Mouse (Mus musculus): Measurements from ENCODE around the gene Ddx25.
A peak's percentile ranks its signal among the peaks of the same experiment; 100 is the strongest.

The Ddx25 gene

DNA sequence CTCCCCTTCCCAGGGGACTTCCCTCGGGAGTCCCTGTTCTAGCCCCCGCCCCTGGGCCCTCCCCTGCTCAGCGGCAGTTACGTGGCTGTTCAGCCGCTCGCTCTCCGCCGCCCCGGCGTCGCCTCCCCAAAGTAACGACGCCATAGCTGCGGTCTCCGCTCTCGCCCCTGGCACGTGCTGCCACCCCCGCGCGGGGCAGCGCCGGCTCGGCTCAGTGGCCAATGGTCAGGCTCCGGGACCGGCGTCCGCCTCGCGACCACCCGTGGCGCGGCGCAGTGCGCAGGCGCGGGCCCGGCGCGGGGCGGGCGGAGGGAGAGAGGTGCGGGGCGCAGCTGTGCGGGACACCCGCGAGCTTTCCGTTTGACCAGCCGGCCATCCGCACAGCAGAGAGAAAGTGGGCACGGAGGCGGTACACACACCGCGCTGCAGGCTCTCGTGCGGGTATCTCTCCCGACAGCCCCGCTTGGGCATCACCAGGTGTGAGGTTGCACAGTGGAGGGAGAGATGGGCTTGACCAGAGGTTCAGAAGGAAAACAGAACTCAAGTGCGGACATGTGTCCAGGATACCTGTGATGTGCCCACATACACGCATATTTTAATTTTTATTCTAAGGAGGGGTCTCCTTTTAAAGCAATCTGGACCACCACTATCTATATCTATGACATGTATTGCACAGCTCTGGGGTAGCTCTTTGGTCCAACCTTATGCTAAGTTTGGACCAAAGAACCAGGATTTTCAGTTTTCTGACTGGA lies at the start of gene Ddx25, which contains the start of gene Pus3:
Ddx25 (minus strand) TSS at position 272 of the 752 bp plus-strand sequence.
Pus3 (plus strand) TSS at position 339 of the 752 bp plus-strand sequence.
- peak; percentile 77 for DNase-seq

DNA sequence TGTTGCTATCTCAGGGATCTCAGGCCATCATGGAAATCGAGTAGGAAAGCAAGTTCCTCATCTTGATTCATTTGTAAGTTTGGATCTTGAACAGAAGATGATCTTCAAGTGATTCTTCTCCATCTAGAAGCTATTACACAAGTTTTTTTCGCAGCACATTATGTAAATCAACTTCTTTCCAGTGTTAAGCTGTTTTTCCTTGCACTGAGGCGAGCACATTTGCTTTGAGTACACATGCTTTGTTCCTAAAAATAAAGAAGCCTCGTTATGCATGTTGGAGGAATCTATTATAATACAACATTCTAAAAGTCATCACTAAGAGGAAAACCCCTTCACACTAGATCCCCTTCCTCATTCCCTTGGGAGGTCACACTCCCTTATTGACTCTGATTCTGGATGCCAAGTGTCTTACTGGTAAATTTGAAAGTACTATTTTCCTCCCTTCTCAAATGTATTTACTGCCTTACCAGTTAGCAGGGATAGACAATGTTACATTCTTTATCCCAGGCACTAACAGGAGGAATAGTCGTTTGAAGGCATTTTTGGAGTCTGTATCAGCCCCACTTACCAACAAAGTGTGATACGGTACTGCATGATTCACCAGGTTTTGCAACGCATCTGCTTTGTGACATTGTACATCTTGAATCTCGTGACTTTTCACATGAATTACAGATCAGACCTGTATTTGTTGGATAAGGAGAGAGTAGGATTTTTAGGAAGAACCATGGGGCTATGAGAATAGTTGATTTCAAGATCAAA lies 49.5 kb upstream of the Ddx25 start:
- DNase-seq: no peak

DNA sequence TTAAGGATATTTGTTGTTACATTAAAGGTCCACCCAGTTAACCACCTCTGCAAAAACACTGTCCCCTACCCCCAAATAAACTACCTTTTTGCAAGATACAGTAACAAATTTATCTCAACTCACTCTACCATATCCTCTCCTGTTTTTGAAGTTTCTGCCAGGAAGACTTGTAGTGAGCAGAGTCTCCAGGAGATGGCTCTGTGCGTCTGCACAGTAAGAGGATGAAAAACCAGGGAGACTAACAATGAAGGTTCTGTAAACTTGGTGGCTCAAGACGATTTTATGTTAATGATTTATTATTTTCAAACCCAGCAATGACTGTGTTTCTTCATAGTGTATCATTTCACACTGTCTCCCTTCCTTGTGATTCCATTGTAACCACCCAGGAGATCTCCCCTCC lies 34.6 kb upstream of the Ddx25 start:
- peak; percentile 50 for DNase-seq

DNA sequence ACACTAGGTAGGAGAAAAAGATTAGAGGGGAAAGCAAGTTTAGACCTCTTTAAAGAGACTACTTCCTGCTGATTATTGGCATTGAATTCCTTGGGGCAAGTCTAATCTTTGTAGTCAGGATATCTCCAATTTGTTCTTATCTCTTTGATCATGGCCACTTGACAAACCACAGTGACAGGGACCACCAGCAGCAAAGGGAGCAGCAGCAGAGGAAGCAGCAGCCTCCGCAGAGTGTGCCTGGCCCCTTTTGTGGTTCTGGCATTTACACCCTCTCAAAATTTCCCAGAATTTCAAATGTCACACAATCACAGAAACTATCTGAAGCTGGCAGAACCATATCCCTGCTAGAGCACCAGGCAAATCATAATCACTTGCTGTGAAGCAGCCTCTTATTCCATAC lies 29.3 kb upstream of the Ddx25 start:
- DNase-seq: no peak

DNA sequence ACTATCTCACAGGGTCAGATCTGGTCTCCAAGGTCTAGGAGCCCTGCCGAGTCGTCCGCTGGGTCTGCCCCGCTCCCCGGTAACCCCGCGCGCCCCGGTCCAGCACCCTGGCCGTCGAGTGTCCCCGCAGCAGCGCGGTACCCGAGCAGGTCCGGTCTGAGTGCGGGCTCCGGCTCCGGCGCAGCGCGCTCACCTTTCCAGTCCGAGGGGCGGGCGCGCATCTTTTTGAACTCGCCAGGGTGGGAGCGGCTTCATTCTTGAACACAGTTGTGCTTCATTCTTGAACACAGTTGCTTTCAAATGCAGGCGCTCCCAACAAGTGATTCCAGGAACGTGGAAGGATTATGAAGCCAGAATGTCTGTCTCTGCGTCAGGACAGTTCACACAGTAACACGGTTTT lies 16.1 kb upstream of the Ddx25 start:
- no peak for DNase-seq

DNA sequence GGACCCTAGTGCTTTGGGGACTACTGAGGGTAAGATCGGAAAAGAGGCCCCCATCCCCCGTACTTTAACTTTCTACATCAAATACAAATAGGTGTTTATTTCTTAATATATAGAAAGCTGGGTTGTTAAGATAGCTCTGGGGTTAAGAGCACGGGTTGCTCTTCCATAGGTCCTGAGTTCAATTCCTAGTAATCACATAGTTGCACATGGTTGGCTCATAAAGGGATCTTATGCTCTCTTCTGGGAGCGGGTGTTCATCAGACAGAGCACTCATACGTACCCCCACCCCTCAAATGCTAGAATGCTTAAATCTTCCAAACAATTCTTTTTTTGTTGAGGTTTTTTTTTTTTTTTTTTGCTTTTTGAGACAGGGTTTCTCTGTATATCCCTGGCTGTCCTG lies 12.3 kb upstream of the Ddx25 start:
- no peak for DNase-seq

DNA sequence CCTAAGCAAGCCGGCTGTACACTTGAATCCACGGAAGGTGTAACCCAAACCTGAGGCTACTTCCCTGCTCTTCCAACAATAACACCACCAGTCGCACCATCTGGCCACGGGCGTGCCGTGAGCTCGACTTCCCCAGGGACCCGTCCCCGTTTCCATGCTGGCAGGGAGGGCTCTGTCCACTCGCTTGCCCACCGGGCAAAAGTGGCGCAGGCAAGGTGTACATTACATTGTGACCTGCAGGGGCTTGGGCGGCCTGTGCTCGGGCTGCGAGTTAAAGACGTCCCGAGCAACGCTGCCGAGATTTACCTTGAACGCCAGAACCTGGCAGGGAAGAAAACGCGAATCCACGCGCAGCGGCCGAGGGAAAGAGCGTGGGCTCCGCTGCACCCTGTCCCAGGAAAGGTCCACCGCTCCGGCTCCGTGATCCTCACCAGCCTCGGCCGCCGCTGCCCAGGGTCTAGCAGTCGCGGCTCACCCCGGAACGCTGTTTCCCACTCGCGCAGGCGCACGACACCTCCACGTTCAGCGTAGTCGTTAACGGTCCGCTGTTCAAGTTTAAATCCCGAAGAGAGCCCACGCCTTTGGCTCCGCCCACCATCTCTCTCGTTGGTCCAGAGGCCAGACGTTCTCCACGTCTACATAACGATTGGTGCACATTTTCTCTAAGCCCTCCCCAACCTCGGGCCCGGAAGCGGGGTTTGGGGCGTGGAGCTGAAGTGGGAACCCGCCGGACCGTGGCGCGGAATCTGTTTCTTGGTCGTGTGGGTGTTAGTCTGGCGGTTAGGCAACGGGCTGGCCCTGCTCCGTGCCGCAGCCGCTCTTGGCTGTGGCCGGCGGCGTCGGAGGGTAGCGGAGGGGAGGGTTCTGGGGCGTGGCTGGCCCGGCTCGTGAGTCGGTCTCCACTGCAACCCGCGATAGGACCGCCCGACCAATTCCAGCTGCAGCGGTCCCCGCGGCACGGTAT lies 11.5 kb upstream of the Ddx25 start, which contains the start of the genes Pate2 and Hyls1:
Pate2 (plus strand) TSS at position 714 of the 964 bp plus-strand sequence.
Hyls1 (minus strand) TSS at position 828 of the 964 bp plus-strand sequence.
- DNase-seq: peak; percentile 89

DNA sequence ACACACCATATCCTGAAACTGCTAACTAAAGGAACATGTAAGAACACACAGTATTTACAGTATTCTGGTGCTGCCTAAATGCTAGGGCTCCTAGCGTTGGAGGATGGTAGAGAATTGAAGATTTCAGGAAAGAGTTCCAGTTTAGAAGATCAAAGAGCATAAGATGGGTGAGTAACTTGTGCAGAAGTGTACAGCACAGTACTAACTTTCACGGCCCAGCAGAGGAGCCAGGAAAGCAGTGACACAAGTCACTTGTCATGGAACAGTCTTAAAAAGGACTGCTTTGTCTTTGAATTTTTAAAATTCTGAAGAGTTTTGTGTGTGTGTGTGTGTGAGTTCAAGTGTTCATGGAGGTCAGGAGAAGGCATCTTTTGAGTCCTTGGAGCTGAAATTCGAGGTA lies 9.7 kb upstream of the Ddx25 start:
- no peak for DNase-seq

DNA sequence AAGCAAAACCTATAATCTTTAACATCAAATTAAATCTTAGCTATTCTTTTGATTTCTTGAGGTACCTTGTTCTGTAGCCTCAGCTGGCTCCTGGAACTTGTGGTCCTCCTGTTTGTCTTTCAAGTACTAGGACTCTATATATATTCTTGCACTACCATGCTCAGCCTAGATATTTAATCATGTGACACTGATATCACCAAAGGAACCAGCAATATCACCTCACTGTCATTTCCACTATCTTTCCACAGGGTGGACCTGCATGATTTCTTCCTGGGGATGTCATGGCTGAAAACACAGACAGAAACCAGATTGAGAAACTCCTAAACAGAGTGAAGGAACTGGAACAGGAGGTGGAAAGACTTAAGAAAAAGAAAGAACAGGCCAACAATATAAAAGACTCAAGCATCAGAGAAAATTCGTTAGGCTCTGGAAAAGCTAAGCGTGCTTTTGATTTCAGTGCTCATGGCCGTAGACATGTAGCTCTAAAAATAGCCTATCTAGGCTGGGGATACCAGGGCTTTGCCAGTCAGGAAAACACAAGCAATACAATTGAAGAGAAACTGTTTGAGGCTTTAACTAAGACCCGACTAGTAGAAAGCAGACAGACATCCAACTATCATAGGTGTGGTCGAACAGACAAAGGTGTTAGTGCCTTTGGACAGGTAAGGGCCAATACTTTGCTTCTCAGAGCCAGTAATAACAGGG lies 6.4 kb upstream of the Ddx25 start:
- no peak for DNase-seq

DNA sequence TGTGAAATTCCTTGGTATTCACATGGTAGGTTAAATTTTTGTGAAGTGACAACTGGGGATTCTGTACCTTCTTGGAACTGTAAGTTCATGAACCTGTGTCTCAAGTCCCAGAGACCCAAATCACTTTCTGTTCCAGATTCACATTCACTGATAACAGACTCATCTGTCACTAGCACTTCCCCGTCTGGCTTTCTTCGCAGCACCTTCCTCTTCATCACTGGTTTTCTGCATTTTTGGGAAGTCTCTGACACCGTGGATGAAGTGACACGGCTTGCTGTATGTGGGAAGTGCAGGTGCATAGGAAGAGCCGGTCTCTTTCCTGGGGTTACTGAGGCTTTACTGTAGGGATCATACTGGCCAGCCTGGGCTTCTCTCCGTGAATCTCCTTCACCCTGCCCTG lies 3.3 kb upstream of the Ddx25 start:
- DNase-seq: no peak

DNA sequence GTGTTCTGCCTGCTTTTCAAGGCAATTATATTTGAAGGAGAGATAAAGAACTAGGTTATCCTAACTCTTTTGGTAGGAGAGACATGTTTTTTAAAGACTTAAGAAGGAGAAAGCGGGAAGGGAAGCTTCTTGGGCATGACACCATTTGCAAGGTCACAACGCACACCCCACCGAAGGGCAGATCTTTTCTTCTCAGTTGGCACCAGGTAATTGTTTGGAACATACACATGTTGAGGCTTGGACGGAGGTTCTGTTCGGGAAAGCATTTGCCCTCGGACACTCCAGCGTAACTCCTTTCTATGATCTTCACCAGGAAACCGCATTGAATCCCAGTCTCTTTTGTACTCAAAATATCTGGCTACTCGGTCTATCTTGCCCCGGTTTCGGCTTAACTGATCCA lies 2.7 kb upstream of the Ddx25 start:
- DNase-seq: no peak

DNA sequence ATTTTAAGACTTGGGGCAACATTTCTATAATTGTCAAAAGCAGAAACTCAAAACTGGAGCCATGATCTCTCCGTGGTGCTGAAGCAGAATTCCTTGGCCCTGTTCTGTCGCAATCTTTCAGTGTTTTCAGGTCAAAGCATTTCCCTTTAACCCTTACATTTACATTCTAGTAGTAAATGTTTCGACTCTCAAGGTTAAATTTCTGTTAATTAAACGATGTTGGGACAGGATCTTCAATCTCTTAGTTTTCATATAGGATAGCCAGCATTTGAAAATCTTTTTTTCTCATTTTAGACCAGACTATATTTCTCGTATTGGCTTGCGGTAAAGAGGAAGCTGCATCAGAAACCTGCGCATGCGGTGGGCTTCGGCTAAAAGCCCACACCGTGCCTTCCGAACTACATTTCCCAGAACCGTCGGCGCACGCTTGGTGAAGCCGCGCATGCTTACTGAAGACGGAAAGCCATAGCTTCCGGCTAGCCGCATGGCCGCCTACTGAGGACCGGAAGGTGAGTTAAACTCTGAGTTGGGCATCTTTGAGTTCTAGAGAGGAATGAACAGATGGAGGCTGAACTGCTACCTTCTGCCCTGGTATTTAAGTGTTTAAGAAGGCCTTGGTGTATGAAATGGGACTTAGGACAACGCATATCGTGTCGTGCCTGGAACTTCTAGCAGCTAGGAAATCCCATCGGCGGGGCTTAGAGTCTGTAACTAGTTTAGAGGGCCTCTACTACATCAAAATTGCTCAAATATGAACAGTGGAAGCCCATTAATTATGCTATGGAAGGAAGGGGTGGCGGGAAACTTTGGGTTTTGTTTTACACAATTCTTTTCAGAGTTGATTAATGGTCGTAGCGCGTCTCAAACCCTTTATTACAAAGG lies 922 bp upstream of the Ddx25 start:
- peak; percentile 83 for DNase-seq

DNA sequence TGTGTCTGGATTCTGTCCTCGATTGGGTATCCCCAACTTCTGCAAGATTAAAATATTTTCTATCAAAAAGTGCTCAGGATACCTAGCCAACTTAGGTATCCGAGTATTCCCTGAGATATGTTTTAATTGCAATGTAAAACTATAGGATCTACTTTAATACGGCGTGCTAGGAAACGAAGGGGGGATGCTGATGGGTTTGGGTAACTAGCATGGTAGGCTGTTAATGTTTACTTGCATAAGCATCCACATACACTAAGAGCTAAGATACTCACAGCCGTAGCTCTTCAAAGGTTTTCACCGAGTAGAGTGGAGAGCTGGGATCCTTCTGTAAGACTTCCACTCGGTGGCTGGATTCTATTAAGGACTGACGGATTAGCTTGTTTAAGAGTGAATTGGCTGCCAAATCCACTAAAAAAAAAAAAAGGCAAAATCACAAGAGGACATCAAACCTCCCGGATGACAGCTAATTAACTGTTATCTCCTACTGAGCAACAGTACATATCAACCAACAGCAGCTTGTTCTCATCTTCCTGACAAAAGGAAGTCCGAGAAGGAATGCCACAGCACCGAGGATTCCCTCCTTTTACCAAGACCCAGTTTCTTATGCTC lies 1.7 kb downstream of the Ddx25 start:
- no peak for DNase-seq

DNA sequence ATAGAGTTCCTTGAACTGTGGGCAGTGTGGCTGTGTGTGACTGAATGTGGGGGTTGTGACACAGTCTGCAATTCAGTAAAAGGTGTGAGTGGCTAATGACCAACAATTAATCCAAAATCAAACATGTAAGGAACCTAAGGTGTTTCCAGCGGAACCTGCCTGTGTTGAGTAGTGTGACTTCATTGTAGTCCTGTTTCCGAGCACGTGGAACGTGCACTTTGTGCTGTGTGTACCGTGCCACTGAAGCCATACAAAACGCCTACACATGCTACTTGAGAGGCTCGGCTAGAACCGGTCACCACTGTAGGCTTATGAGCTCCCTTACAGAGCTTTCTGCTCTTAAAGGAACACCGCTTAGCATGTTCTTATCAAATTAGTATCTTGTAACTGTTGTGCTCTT lies 9.9 kb downstream of the Ddx25 start:
- no peak for DNase-seq

DNA sequence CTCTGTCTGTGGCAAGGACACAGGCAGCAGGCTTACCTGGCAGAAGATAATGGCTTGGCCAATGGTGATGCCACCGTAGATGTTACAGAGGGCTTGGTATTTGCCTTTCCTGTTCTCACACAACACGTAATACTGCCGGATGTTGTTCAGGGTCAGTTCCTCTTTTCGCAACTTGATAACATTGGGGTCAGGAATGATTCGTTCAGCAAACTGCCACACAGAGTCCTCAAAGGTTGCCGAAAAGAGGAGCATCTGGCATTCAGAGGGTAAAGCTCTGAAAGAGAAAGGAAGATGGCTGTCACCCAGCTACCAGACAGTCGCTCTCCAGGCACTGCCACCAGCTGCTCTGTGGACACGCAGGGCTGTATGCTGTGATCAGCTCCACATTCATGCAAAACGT lies 11.6 kb downstream of the Ddx25 start:
- DNase-seq: no peak

DNA sequence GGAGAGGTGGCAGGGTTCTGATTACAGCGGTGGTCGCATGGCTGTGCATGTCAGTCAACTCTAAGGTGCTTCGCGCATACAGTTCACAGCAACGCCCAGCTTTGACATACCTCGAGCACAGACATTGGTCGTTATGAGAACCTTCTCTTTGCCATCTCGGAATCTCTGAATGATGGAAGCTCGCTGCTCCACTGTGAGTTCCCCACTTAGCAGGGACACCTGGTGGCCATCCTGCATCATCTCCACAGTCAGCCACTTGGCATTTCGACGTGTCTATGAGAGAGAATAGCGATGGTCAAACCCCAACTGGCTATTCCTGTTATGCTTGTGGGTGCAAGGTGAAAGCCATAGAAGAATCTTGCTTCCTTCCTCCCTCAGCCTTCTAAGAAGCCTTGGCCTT lies 12.6 kb downstream of the Ddx25 start:
- no peak for DNase-seq

DNA sequence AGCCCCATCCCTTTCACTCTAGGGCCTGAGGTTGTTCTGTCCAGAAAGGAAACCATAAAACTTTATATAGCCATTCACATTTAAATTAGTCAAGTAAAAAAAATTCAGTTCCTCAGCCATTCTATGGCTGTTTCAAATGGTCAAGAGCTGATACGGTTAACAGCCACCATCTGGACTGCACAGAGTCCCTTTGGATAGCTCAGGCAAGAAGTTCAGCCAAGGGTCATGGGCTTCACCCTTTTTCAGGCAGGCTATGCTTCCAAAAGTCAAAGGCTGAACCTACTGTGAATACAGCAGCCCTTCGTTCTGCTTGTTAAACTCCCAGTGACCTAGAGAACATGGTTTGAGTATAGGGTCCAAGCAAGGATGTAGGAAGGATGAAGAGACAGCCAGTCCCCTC lies 13.7 kb downstream of the Ddx25 start:
- DNase-seq: no peak

DNA sequence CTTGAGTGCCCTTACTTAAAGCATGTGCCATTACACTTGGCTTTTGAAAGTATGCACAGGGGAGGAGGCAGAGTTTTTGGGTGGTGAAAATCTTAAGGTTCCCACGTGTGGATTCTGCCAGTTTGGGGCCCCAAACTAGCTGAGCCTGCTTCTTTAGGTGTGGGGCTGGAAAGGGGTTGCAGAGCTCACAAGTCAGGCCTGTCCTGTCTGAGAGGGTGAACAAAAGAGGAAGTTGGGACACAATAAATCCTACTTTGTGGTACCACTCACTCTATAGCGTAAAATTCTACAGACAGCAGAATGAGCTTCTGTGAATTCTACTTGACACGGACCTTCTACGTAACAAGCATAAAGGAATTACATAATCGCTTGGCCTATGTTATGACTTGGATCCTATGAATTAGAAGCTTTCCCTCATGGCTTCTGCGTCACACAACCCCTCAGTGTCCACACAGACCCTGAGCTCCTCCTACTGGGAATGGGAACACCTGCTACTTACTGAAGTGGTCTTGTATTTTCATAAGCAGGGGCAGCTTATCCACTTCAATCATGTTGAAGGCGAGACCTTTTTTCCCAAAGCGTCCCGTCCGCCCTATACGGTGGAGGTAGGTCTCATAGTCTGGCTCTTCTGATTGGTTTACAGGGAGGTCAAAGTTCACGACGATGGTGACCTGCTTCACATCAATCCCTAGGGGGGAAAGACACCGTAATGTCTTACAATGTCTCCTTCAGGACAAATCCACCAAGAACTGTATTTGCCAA lies 15.0 kb downstream of the Ddx25 start:
- no peak for DNase-seq

DNA sequence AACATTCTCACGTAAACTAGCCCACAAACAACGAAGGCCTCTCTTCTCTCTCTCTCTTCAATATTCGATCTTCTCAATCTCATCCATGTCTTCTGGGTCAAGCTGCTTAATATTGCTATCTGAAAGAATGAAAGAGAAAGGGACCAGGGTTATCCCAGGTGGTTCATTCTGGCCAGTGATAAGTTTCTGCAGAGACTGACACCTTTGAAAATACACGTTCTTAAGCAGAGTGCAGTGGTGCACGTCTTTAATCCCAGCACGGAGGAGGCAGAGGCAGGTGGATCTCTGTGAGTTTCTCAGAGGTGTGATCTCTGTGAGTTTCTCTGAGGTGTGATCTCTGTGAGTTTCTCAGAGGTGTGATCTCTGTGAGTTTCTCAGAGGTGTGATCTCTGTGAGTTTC lies 16.4 kb downstream of the Ddx25 start:
- DNase-seq: no peak

DNA sequence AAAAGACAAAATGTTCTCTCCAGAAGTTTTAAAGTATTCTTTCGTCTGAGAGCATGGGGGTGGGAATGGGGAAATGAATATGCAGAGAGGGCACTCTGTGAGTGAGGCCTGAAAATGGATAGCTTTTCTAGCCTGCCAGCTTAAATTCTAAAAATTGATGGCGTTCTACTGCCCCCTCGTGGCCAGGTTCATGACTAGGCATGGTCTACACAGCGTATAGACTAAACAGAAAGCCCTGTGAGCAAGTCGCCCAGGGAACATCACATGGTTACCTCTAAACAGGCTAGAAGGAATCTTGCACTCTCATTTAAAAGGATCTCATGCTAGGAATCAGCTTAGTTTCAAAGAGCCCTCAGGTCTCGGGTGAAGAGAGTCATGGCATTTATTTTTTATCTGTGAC lies 16.8 kb downstream of the Ddx25 start:
- peak; percentile 95 for DNase-seq

All from right cerebral cortex, postnatal 4 days (tissue).